Mouse (Mus musculus) MEL (cell line): ENCODE data around the gene Gm48551. TPM values are rescaled to one million over a fixed set of nuclear protein-coding genes. Genes with fewer than 3 reads are reported as not detected.

ENCODE experiments used
- DNase-seq: peaks from one replicate; pipeline ENCODE4 v3.0.0; 2011; ENCODE audit warnings: low read depth, low spot score
- H3K27ac ChIP-seq: 2 replicates; pipeline ENCODE4 v1.5.1; 2012; ENCODE audit warnings: low read depth, mild to moderate bottlenecking, control low read depth, low read length, moderate library complexity; ENCODE audit not compliant: control insufficient read depth
- H3K27me3 ChIP-seq, 2 experiments: fragments of 150-350 bp in 1 of 2; sonication (generic) in 1 of 2; 2 replicates each; pipeline ENCODE4 v1.6.1; 2012; ENCODE audit warnings: low read length in 2 of 2, mild to moderate bottlenecking in 2 of 2, improper control_type of control experiment in 1 of 2, moderate library complexity in 1 of 2; ENCODE audit not compliant: insufficient read depth in 2 of 2, control insufficient read depth in 1 of 2
- H3K36me3 ChIP-seq, 2 experiments: 2 replicates each; pipeline ENCODE4 v1.6.1; 2012 to 2014; ENCODE audit warnings: low read length in 2 of 2, improper control_type of control experiment in 1 of 2, inconsistent platforms in 1 of 2, mild to moderate bottlenecking in 1 of 2; ENCODE audit not compliant: insufficient read depth in 2 of 2, control insufficient read depth in 1 of 2
- H3K4me1 ChIP-seq, 2 experiments: fragments of 150-350 bp in 1 of 2; sonication (generic) in 1 of 2; 2 replicates each; pipeline ENCODE4 v1.6.1; 2012; ENCODE audit warnings: low read length in 2 of 2, improper control_type of control experiment in 1 of 2, mild to moderate bottlenecking in 1 of 2; ENCODE audit not compliant: insufficient read depth in 2 of 2, control insufficient read depth in 1 of 2
- H3K4me3 ChIP-seq, 2 experiments: fragments of 150-350 bp in 1 of 2; sonication (generic) in 1 of 2; 2 replicates each; pipeline ENCODE4 v1.5.1; 2012; ENCODE audit warnings: low read depth in 2 of 2, low read length in 2 of 2, mild to moderate bottlenecking in 2 of 2, moderate library complexity in 2 of 2, control low read depth in 1 of 2, improper control_type of control experiment in 1 of 2; ENCODE audit not compliant: control insufficient read depth in 1 of 2, insufficient read depth in 1 of 2
- H3K79me2 ChIP-seq: 2 replicates; pipeline ENCODE4 v1.6.1; 2012; ENCODE audit warnings: mild to moderate bottlenecking, low read length, moderate library complexity; ENCODE audit not compliant: control insufficient read depth, poor library complexity, insufficient read depth
- H3K9ac ChIP-seq: 2 replicates; pipeline ENCODE4 v1.6.1; 2012; ENCODE audit warnings: low read depth, mild to moderate bottlenecking, control low read depth, low read length, moderate library complexity; ENCODE audit not compliant: control insufficient read depth, poor library complexity, severe bottlenecking
- H3K9me3 ChIP-seq: fragments of 150-350 bp; sonication (generic); replicated peaks from 2 replicates; pipeline ENCODE4 v1.6.1; 2012; ENCODE audit warnings: mild to moderate bottlenecking, low read length, improper control_type of control experiment, moderate library complexity; ENCODE audit not compliant: insufficient read depth
- CHD1 ChIP-seq: IDR thresholded peaks from 2 replicates; pipeline ENCODE4 v1.6.1; 2012; ENCODE audit warnings: low read depth, mild to moderate bottlenecking, inconsistent platforms, low read length, improper control_type of control experiment
- CHD2 ChIP-seq: IDR thresholded peaks from 2 replicates; pipeline ENCODE4 v1.6.1; 2011; ENCODE audit warnings: low read length, improper control_type of control experiment
- ELF1 ChIP-seq: IDR thresholded peaks from 2 replicates; pipeline ENCODE4 v1.6.1; 2014; ENCODE audit warnings: low read depth, mild to moderate bottlenecking, inconsistent platforms, low read length, improper control_type of control experiment, moderate library complexity
- EP300 ChIP-seq, 2 experiments: IDR thresholded peaks; 2 replicates each; pipeline ENCODE4 v1.6.1; 2011; ENCODE audit warnings: improper control_type of control experiment in 2 of 2, low read length in 2 of 2, low read depth in 1 of 2, mild to moderate bottlenecking in 1 of 2
- GATA1 ChIP-seq: IDR thresholded peaks from 2 replicates; pipeline ENCODE4 v1.6.1; 2011; ENCODE audit warnings: low read depth, low read length, improper control_type of control experiment
- HCFC1 ChIP-seq: IDR thresholded peaks from 2 replicates; pipeline ENCODE4 v1.6.1; 2012; ENCODE audit warnings: low read depth, mild to moderate bottlenecking, inconsistent platforms, low read length, improper control_type of control experiment, moderate library complexity
- JUND ChIP-seq: IDR thresholded peaks from 2 replicates; pipeline ENCODE4 v1.6.1; 2011; ENCODE audit warnings: low read depth, mild to moderate bottlenecking, improper control_type of control experiment, low read length
- MAFK ChIP-seq: IDR thresholded peaks from 2 replicates; pipeline ENCODE4 v1.6.1; 2011; ENCODE audit warnings: low read depth, mild to moderate bottlenecking, low read length, improper control_type of control experiment, borderline replicate concordance
- MAX ChIP-seq: IDR thresholded peaks from 2 replicates; pipeline ENCODE4 v1.6.1; 2011; ENCODE audit warnings: low read length, improper control_type of control experiment
- MAZ ChIP-seq: IDR thresholded peaks from 2 replicates; pipeline ENCODE4 v1.6.1; 2012; ENCODE audit warnings: low read depth, mild to moderate bottlenecking, inconsistent platforms, low read length, improper control_type of control experiment
- MXI1 ChIP-seq: IDR thresholded peaks from 2 replicates; pipeline ENCODE4 v1.6.1; 2011; ENCODE audit warnings: mild to moderate bottlenecking, low read depth, low read length, improper control_type of control experiment
- MYC ChIP-seq: IDR thresholded peaks from 2 replicates; pipeline ENCODE4 v1.6.1; 2011; ENCODE audit warnings: low read depth, mild to moderate bottlenecking, low read length, improper control_type of control experiment, moderate library complexity
- NELFE ChIP-seq: IDR thresholded peaks from 2 replicates; pipeline ENCODE4 v1.6.1; 2011; ENCODE audit warnings: low read depth, low read length, improper control_type of control experiment
- POLR2A ChIP-seq, 2 experiments: IDR thresholded peaks; 2 replicates each; pipeline ENCODE4 v1.6.1; 2011 to 2012; ENCODE audit warnings: low read length in 2 of 2, mild to moderate bottlenecking in 2 of 2, control low read depth in 1 of 2, improper control_type of control experiment in 1 of 2, low read depth in 1 of 2, moderate library complexity in 1 of 2; ENCODE audit not compliant: control insufficient read depth in 1 of 2, insufficient read depth in 1 of 2, poor library complexity in 1 of 2
- POLR2AphosphoS2 ChIP-seq: IDR thresholded peaks from 2 replicates; pipeline ENCODE4 v1.6.1; 2011; ENCODE audit warnings: low read length, improper control_type of control experiment
- POLR2AphosphoS5 ChIP-seq: IDR thresholded peaks from 2 replicates; pipeline ENCODE4 v1.6.1; 2012; ENCODE audit warnings: low read depth, borderline replicate concordance, mild to moderate bottlenecking, inconsistent platforms, low read length, moderate library complexity, mixed read lengths
- RCOR1 ChIP-seq: IDR thresholded peaks from 2 replicates; pipeline ENCODE4 v1.6.1; 2012; ENCODE audit warnings: low read depth, mild to moderate bottlenecking, inconsistent platforms, low read length, improper control_type of control experiment
- SMC3 ChIP-seq: IDR thresholded peaks from 2 replicates; pipeline ENCODE4 v1.6.1; 2011; ENCODE audit warnings: low read depth, low read length, improper control_type of control experiment
- UBTF ChIP-seq: IDR thresholded peaks from 2 replicates; pipeline ENCODE4 v1.6.1; 2012; ENCODE audit warnings: low read depth, mild to moderate bottlenecking, inconsistent platforms, low read length, improper control_type of control experiment, moderate library complexity, borderline replicate concordance; ENCODE audit not compliant: insufficient read depth
- USF1 ChIP-seq: IDR thresholded peaks from 2 replicates; pipeline ENCODE4 v1.6.1; 2014; ENCODE audit warnings: low read depth, mild to moderate bottlenecking, inconsistent platforms, low read length, improper control_type of control experiment, moderate library complexity
- ZC3H11A ChIP-seq: IDR thresholded peaks from 2 replicates; pipeline ENCODE4 v1.6.1; 2012; ENCODE audit warnings: low read depth, mild to moderate bottlenecking, inconsistent platforms, low read length, improper control_type of control experiment
- ZKSCAN1 ChIP-seq: IDR thresholded peaks from 2 replicates; pipeline ENCODE4 v1.6.1; 2012; ENCODE audit warnings: low read depth, mild to moderate bottlenecking, inconsistent platforms, low read length, improper control_type of control experiment, moderate library complexity
- ZMIZ1 ChIP-seq: IDR thresholded peaks from 2 replicates; pipeline ENCODE4 v1.6.1; 2012; ENCODE audit warnings: low read depth, mild to moderate bottlenecking, inconsistent platforms, low read length, improper control_type of control experiment, moderate library complexity
- polyA plus RNA-seq, 2 experiments: library from polyadenylated mRNA; stranded (reverse) in 1 of 2; unstranded in 1 of 2; fragments of >175 nt in 1 of 2; fragments of >200 nt in 1 of 2; gene quantifications; 2 replicates each; pipeline versions ENCODE4 v1.2.1 to v1.2.4; 2012; ENCODE audit warnings: low replicate concordance in 2 of 2, low read depth in 1 of 2; ENCODE audit not compliant: insufficient read length in 2 of 2, insufficient read depth in 1 of 2, missing spikeins in 1 of 2
- total RNA-seq: library from RNA; depleted of rRNA; stranded (reverse); fragments of 300-350 nt; gene quantifications from 2 replicates; pipeline ENCODE4 v1.2.3, GENCODE M21; 2012

The Gm48551 gene
- total and polyA plus RNA-seq, 3 experiments = 0.62 to 2.6 TPM; not detected in 1

GRCm38 (mm10) chr10:81422661-81423217 is 38.5 kb downstream of the Gm48551 start:
- Histone ChIP-seq H3K9ac (no peak overlapping the region), H3K4me3 (no peak overlapping the region), H3K79me2 (peaks cover 7% of the 10 kb centered on the region), H3K27me3 (no peaks in the 10 kb centered on the region), H3K4me1 (peaks cover 0 to 5% of the 10 kb centered on the region in 2 experiments; a peak in 1 of 4 replicates), H3K36me3 (no peaks in the 10 kb centered on the region; a peak in 1 of 4 replicates), H3K9me3 (no peaks in the 10 kb centered on the region), H3K27ac (no peak overlapping the region)
- DNase-seq = no peak
- no peak for TF ChIP-seq ZMIZ1
- no peak for TF ChIP-seq JUND
- no peak for TF ChIP-seq ELF1
- TF ChIP-seq CHD2 = no peak
- TF ChIP-seq, all 39 proteins: peak for 0

GRCm38 (mm10) chr10:81423476-81424245 is 39.4 kb downstream of the Gm48551 start:
- H3K9ac ChIP-seq = no peak overlapping the region
- TF ChIP-seq ZKSCAN1 = 0 out of 2 replicates have a peak, but pooled peaks have one; percentile 55
- TF ChIP-seq GATA1 = no peak
- no peak for TF ChIP-seq CHD1
- TF ChIP-seq POLR2A (IDR thresholded peaks at IDR 0.05; ENCODE audit: control insufficient read depth in 1 of 2, insufficient read depth in 1 of 2, low read depth in 1 of 2, low read length in 2 of 2, poor library complexity in 1 of 2) = no peak
- TF ChIP-seq MAZ = no peak
- TF ChIP-seq POLR2AphosphoS2 = no peak
- H3K27me3 ChIP-seq = no peaks in the 10 kb centered on the region
- H3K27ac ChIP-seq = no peak overlapping the region
- no peaks in the 10 kb centered on the region; a peak in 1 of 4 replicates for H3K36me3 ChIP-seq
- no peak overlapping the region for H3K4me3 ChIP-seq
- peaks cover 0 to 5% of the 10 kb centered on the region in 2 experiments; a peak in 1 of 4 replicates for H3K4me1 ChIP-seq
- DNase-seq = no peak
- no peaks in the 10 kb centered on the region for H3K9me3 ChIP-seq
- peaks cover 7% of the 10 kb centered on the region for H3K79me2 ChIP-seq

DNA sequence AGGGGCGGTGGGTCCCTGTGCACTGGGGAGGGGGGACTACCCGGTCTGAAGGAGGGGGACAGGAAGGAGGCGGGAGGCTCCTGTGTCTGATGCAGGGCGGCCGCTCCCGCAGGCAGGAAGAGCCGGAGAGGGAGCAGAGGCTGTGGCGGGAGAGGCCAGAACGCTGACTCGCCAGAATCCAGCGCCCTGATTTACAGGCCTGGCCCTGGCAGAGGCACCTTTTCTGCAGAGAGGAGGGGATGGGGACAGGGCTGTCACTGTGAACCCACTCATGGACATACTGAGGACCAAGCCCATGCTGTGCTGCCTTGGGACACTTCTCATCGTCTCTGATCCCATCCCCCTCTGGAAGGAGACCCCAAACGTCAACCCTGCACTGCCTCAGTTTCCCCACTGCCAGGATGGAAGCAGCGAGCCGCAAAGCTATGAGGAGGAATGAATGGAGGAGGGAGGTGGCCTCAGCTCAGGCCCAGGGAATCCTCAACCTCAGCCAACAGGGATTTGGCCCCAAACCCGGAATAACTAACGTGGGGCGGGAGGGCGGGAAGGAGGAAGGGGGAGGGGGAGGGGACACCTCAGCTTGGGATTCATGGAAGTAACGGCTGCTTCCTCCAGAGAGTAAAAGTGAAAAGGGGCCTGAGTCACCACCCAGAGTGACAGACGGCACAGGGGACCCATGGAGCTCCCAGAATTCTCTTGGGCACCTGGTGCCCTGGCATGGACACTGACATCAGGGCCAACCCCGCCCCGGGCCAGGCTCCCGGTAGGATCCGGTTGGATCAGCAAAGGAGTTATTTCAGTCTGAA is 40.2 kb downstream of the Gm48551 start:
- Histone ChIP-seq H3K36me3 (peaks cover 0 to 3% of the 10 kb centered on the region in 2 experiments; a peak in 1 of 4 replicates), H3K4me3 (no peak overlapping the region), H3K9me3 (no peaks in the 10 kb centered on the region), H3K27ac (no peak overlapping the region), H3K9ac (no peak overlapping the region), H3K79me2 (peaks cover 7% of the 10 kb centered on the region), H3K27me3 (no peaks in the 10 kb centered on the region), H3K4me1 (peaks cover 0 to 9% of the 10 kb centered on the region in 2 experiments; a peak in 2 of 4 replicates)
- DNase-seq = no peak
- TF ChIP-seq MAFK (no peak), POLR2A (IDR thresholded peaks at IDR 0.05; ENCODE audit: control insufficient read depth in 1 of 2, insufficient read depth in 1 of 2, low read depth in 1 of 2, low read length in 2 of 2, poor library complexity in 1 of 2) (no peak), ZC3H11A (no peak), USF1 (no peak), ZMIZ1 (no peak), MXI1 (no peak), SMC3 (no peak), EP300 (IDR thresholded peaks at IDR 0.05; ENCODE audit: low read depth in 1 of 2, low read length in 2 of 2) (no peak), MYC (no peak), UBTF (no peak), RCOR1 (no peak), NELFE (no peak), MAX (no peak), POLR2AphosphoS5 (no peak), HCFC1 (no peak)
